Mouse (Mus musculus) midbrain, embryonic 16.5 days (tissue): Measurements from ENCODE around the gene Ssbp3. TPM values are rescaled to one million over a fixed set of nuclear protein-coding genes. Genes with fewer than 3 reads are reported as not detected.
A peak's percentile ranks its signal among the peaks of the same experiment; 100 is the strongest.

Experiments
- ATAC-seq: fragments of 200-750 bp; cut with Nextera tagmentation; 2 replicates; pipeline ENCODE4 v1.8.0; 2017; ENCODE audit warnings: moderate TSS enrichment
- H3K27ac ChIP-seq: fragments of 300-500 bp; sonication (generic); 2 replicates; pipeline ENCODE4 v1.5.1; 2014; ENCODE audit warnings: mild to moderate bottlenecking, low read length, mixed read lengths
- H3K27me3 ChIP-seq: fragments of 300-500 bp; sonication (generic); 2 replicates; pipeline ENCODE4 v1.6.1; 2014; ENCODE audit warnings: low read depth, low read length, mixed read lengths; ENCODE audit not compliant: control insufficient read depth, insufficient read depth
- H3K36me3 ChIP-seq: fragments of 300-500 bp; sonication (generic); 2 replicates; pipeline ENCODE4 v1.6.1; 2014; ENCODE audit warnings: mild to moderate bottlenecking, low read length, moderate library complexity, mixed read lengths; ENCODE audit not compliant: control insufficient read depth, insufficient read depth
- H3K4me1 ChIP-seq: fragments of 300-500 bp; sonication (generic); 2 replicates; pipeline ENCODE4 v1.6.1; 2014; ENCODE audit warnings: mild to moderate bottlenecking, low read length, mixed read lengths; ENCODE audit not compliant: control insufficient read depth, insufficient read depth
- H3K4me2 ChIP-seq: fragments of 300-500 bp; sonication (generic); 2 replicates; pipeline ENCODE4 v1.6.1; 2014; ENCODE audit warnings: mild to moderate bottlenecking, low read length, mixed read lengths
- H3K4me3 ChIP-seq: fragments of 300-500 bp; sonication (generic); 2 replicates; pipeline ENCODE4 v1.5.1; 2014; ENCODE audit warnings: low read depth, mild to moderate bottlenecking, low read length, moderate library complexity, mixed read lengths
- H3K9ac ChIP-seq: fragments of 300-500 bp; sonication (generic); 2 replicates; pipeline ENCODE4 v1.6.1; 2014; ENCODE audit warnings: low read depth, low read length, mixed read lengths
- H3K9me3 ChIP-seq: fragments of 300-500 bp; sonication (generic); replicated peaks from 2 replicates; pipeline ENCODE4 v1.6.1; 2014; ENCODE audit warnings: mild to moderate bottlenecking, low read length, mixed read lengths; ENCODE audit not compliant: control insufficient read depth, poor library complexity, severe bottlenecking
- WGBS: fragments of 180-500 bp; shearing (Covaris S2); extraction: QIAGEN DNeasy Blood & Tissue Kit; methylation state at CpG from one replicate; pipeline ENCODE4 v1.1.7; 2014; 5-methylcytosine and 5-hydroxymethylcytosine counted together
- polyA plus RNA-seq: library from polyadenylated mRNA; unstranded; fragments of >200 nt; fragmentation: Nextera tagmentation; extraction: Ambion mirVana; gene quantifications from 2 replicates; pipeline ENCODE4 v1.2.1, GENCODE M21; 2015

The Ssbp3 gene
- polyA plus RNA-seq, 1 experiment from 2014 or later: 129 TPM

DNA sequence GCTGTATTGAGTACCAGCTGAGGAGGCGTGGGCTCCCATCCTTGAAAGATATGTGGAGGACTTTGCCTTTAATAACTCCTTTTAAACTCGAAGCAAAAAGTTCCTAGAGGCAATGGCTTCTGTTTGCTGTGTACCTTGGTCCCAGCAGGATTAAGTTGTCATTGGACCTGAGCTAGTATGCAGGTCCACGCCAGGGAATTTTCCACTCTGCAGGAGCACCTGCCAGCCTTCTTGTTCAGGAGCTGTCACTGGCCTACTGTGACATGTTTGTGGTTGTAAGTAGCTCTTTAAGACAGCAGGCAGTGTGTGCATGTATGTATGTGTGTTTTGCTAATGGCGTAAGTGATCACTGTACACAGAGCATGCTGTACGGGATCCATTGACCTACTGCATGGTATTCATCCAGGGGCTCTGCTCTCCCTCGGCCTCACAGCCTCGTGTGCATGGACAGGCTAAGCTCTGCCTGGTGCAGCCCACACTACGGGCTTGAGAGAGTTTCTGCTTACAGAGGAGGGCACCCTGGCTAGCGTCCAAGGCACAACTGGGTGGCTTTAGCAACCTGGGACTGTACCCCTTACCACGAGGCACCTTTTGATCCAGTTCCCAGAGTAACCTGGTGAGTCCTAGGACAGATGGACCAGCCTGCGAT, 92.1 kb downstream of the Ssbp3 start:
- Histone ChIP-seq H3K4me2 (no peak overlapping the region), H3K36me3 (no peaks in the 10 kb centered on the region), H3K4me3 (no peak overlapping the region), H3K9me3 (no peaks in the 10 kb centered on the region), H3K4me1 (peaks cover 26% of the 10 kb centered on the region), H3K27me3 (no peaks in the 10 kb centered on the region), H3K9ac (no peak overlapping the region), H3K27ac (peak overlapping the region; percentile 23; the same call in 1 of the 2 replicates)
- 57% methylated on average over 11 of the region's 11 CpGs for WGBS
- no peak for ATAC-seq

DNA sequence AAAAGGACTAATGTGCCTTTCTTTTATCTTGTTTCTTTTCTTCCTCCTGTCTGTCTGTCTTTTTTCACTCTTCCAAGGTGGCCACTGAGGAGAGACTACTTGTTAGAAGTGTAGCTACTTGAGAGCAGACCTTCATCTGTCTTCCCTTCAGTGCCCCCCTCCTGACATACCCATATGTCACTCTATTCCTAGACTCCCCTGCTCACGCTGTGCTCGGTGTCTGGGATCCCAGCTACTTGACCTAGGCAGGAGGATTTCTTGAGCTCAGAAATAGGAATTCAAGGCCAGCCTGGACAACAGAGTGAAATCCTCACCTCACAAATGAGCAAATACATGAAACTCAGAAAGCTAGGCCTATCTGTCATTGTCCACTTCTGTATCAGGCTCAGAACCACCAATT, 92.7 kb downstream of the Ssbp3 start:
- peaks cover 26% of the 10 kb centered on the region for H3K4me1 ChIP-seq
- H3K36me3 ChIP-seq: no peaks in the 10 kb centered on the region
- H3K4me3 ChIP-seq: no peak overlapping the region
- WGBS: 49% methylated on average over 2 of the region's 2 CpGs
- H3K27ac ChIP-seq: no peak overlapping the region
- no peaks in the 10 kb centered on the region for H3K27me3 ChIP-seq
- no peak overlapping the region for H3K9ac ChIP-seq
- no peaks in the 10 kb centered on the region for H3K9me3 ChIP-seq
- no peak for ATAC-seq
- H3K4me2 ChIP-seq: no peak overlapping the region

DNA sequence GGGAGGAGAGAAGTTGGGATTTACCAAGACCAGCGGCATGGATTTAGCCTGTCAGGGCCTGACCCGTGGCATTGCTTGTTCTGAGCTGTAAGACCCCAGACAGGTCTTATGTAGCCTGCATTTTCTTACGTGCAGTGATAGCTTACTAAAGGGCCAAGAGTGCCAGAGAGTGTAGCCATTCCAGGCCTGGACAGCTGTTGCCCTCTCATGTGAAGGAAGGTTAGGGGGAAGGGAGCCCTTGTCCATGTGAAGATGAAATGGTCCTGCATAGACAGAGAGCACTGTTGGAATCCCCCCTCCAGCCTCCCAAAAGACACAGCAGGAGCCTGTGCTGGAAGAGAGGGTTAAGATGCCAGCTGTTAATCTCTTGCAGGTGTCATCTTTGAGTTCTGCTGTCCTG, 93.3 kb downstream of the Ssbp3 start:
- ATAC-seq: no peak
- WGBS: 61% methylated on average over 3 of the region's 3 CpGs

DNA sequence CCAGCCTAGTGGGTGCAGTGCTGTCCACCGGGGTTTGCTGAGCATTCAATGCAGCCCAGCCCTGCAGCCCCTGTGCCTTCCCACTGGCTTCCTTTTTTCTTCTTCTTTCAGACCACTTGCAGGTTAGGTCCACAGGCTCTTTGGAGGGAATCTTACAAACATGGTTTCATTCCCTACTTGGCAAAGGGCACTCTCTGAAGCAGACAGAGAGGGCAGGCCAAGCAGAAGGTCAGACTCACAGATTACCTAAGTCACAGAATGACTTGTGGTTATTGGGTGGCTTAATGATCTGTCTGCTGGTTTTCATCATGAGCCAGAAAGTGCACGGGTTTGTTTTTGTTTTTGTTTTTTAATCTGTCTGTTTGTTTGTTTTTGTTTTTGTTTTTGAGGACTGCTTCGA, 93.8 kb downstream of the Ssbp3 start:
- H3K27me3 ChIP-seq: no peaks in the 10 kb centered on the region
- peaks cover 30% of the 10 kb centered on the region for H3K4me1 ChIP-seq
- no peak for ATAC-seq
- no peak overlapping the region for H3K9ac ChIP-seq
- 78% methylated on average over 3 of the region's 3 CpGs for WGBS
- no peak overlapping the region for H3K27ac ChIP-seq
- no peaks in the 10 kb centered on the region for H3K36me3 ChIP-seq
- H3K4me2 ChIP-seq: no peak overlapping the region
- no peaks in the 10 kb centered on the region for H3K9me3 ChIP-seq
- H3K4me3 ChIP-seq: no peak overlapping the region

More for the DNA sequence above, 93.3 kb downstream of the Ssbp3 start:
- H3K27ac ChIP-seq: no peak overlapping the region
- H3K4me2 ChIP-seq: no peak overlapping the region
- no peak overlapping the region for H3K4me3 ChIP-seq
- H3K9me3 ChIP-seq: no peaks in the 10 kb centered on the region
- peaks cover 26% of the 10 kb centered on the region for H3K4me1 ChIP-seq
- H3K27me3 ChIP-seq: no peaks in the 10 kb centered on the region
- H3K9ac ChIP-seq: no peak overlapping the region
- H3K36me3 ChIP-seq: no peaks in the 10 kb centered on the region

DNA sequence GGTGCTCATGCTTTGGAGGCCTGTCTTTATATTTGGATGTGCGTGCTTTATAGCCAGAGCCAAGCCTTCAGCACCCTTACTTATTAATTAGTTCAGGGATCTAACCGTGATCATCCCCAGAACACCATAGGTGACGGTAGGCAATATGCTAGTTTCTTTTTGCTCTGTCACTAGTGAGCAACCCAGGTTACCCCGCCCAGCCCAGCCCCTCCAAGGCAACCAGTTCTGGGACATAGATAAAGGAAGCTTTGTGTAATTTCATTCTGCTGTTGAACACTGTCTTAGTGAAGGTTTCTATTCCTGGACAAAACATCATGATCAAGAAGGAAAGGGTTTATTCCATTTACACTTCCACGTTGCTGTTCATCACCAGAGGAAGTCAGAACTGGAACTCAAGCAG, 94.7 kb downstream of the Ssbp3 start:
- H3K27ac ChIP-seq: no peak overlapping the region
- H3K4me2 ChIP-seq: no peak overlapping the region
- H3K9ac ChIP-seq: no peak overlapping the region
- no peak overlapping the region for H3K4me3 ChIP-seq
- ATAC-seq: no peak
- 86% methylated on average over 5 of the region's 5 CpGs for WGBS
- no peaks in the 10 kb centered on the region for H3K36me3 ChIP-seq
- H3K27me3 ChIP-seq: no peaks in the 10 kb centered on the region
- H3K4me1 ChIP-seq: peaks cover 30% of the 10 kb centered on the region
- H3K9me3 ChIP-seq: no peaks in the 10 kb centered on the region

DNA sequence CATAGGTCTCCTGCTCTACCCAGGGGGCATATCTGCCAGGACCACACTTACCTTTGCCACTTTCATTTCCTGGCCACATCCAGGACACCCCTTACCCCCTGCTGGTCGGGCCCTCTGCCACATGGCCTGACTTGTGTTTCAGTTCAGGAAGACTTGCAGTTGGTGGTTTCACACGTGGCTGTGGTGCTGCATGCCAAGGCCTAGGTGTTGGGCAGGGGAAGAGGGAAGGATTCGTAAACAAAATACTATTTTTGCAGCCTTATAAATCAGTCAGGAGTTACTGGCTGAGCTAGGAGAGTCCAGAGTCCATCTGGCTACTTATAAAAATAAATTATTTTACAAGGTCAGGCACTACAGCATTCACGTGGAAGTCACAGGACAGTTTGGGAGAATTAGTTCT, 95.7 kb downstream of the Ssbp3 start:
- H3K4me1 ChIP-seq: peaks cover 28% of the 10 kb centered on the region
- no peak overlapping the region for H3K9ac ChIP-seq
- H3K27ac ChIP-seq: no peak overlapping the region
- ATAC-seq: no peak
- WGBS: 85% methylated on average over 4 of the region's 4 CpGs
- H3K27me3 ChIP-seq: no peaks in the 10 kb centered on the region
- no peak overlapping the region for H3K4me3 ChIP-seq
- H3K4me2 ChIP-seq: no peak overlapping the region
- no peaks in the 10 kb centered on the region for H3K9me3 ChIP-seq
- H3K36me3 ChIP-seq: no peaks in the 10 kb centered on the region

DNA sequence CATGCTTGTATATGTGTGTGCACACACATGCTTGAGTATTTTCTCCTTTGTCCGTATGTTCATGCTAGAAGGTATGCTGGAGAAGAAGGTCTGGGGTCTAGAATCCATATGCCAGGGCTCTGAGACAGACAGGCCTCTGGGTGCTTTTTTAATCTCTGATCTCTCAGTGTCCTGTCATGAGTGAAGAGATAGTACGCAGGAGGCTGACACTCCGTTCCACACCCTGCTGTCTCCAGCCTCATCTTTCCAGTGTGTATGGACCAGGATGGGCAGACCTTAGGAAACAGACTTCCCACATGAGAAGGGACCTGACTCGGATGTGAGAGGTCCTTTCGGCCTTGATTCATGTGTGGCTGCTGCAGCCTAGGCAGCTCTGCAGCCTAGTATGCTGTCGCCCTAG, 96.3 kb downstream of the Ssbp3 start:
- Histone ChIP-seq H3K9me3 (no peaks in the 10 kb centered on the region), H3K4me3 (no peak overlapping the region), H3K36me3 (no peaks in the 10 kb centered on the region), H3K9ac (no peak overlapping the region), H3K4me2 (no peak overlapping the region), H3K27me3 (no peaks in the 10 kb centered on the region), H3K4me1 (peaks cover 22% of the 10 kb centered on the region), H3K27ac (no peak overlapping the region)
- 90% methylated on average over 6 of the region's 6 CpGs for WGBS
- no peak for ATAC-seq

DNA sequence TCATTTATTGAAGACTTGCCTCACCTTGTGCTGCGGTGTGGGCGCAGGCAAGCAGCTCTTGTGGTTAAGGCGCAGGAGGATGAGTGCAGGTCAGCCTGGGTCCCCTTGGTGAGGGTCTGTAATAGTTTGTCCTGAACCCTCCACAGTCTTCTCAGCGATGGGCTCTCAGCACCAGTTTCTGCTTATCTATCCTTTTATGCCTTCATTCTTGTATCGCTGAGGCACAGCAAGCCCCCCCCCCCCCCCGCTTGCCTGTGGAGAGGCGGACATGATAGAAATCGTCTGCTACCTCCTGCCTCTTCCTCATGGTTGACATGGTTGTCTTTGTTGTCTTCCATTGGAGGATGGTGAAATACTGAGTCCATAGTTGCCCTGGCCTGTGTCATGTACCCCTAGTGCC, 96.9 kb downstream of the Ssbp3 start:
- Histone ChIP-seq H3K4me3 (no peak overlapping the region), H3K36me3 (no peaks in the 10 kb centered on the region), H3K9ac (no peak overlapping the region), H3K9me3 (no peaks in the 10 kb centered on the region), H3K4me1 (peaks cover 17% of the 10 kb centered on the region), H3K27me3 (no peaks in the 10 kb centered on the region), H3K4me2 (no peak overlapping the region), H3K27ac (no peak overlapping the region)
- 89% methylated on average over 7 of the region's 8 CpGs for WGBS
- no peak for ATAC-seq

DNA sequence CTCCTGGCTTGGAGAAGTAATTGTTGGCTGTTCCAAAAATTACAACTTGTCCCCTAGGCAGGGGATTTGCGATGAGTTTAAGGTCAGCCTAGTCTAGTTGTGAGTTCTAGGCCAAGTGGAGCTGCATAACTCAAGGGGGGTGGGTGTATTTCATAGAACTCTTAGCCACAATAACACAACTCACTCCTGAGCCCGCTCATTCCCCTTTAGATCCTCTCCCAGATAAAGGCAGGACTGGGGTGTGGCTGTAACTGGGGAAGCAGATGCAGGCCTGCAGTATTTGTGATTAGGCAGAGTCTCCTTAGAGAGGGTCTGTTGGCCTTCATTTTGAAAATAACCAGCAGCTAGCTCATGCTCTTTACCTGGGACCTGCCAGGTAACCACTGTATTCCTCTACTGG, 97.7 kb downstream of the Ssbp3 start:
- no peaks in the 10 kb centered on the region for H3K36me3 ChIP-seq
- H3K4me2 ChIP-seq: no peak overlapping the region
- ATAC-seq: no peak
- no peak overlapping the region for H3K9ac ChIP-seq
- no peaks in the 10 kb centered on the region for H3K27me3 ChIP-seq
- WGBS: 91% methylated on average over 2 of the region's 2 CpGs
- peaks cover 10% of the 10 kb centered on the region for H3K4me1 ChIP-seq
- no peak overlapping the region for H3K4me3 ChIP-seq
- H3K27ac ChIP-seq: no peak overlapping the region
- no peaks in the 10 kb centered on the region for H3K9me3 ChIP-seq
